Mouse (Mus musculus) fat pad, adult 2 months (tissue): ENCODE results near the gene Isyna1.

Experiments
- DNase-seq: peaks from one replicate; pipeline ENCODE4 v3.0.0-alpha.2; 2011; ENCODE audit warnings: low read depth, low spot score; ENCODE audit errors: extremely low read depth

Isyna1 gene

DNA sequence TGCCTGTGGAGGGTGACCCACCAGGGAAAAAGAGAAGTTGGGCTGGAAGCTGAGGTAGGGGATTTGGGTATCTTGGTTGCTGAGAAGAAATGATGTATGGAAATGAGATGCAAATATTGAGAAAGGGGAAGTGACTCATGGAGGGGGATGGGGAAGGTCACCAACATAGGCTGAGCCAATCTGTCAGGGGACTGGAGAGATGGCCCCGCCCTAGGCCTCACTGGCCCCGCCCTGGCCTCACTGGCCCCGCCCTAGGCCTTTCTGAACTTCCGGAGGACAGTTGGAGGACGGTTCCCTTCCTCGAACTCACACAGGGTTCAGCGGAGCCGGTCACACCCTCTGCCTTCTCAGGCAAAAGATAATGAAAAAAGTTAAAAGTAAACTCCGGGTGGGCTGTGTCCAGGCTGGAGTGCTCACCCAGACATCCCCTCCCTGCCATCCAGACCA lies 24.7 kb downstream of the Isyna1 start:
- no peak for DNase-seq

DNA sequence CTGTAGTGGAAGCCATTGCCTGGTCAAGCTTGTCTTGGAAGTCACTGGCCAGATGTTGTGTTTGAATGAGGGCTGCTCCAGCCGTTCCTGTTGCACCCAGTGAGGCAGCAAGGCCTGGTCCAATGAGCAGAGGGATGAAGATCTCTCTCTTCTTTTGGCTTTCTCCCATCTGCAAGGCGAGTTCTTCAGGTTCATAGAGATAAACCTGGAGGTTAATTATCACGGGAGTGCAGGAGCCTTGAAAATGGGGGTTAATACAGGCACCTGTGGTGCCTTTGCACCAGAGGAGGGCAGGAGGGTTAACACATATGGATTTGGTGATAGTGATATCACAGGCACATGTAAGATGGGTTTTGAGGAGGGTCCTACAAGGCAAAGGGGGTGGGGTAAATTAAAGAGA lies 28.0 kb downstream of the Isyna1 start:
- DNase-seq: no peak

DNA sequence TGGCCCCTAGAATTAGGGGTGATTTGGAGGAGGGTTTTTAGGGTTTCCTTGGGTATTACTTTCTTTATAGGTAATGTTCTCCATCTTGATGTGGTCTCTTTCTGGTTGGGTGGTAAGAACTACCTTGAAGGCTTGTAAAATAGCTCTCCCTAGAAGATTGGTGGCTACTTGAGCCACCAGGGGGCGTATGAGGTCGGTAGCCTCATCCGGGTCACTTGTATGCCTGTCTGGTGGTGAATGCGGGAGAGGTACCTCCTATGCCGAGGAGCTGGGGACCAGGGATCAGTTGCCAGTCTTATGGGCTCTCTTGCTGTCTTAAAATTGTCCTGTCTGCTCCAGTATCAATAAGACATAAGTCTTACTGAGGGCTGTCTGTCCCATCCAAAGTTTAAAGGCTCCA lies 30.9 kb downstream of the Isyna1 start:
- DNase-seq: no peak

DNA sequence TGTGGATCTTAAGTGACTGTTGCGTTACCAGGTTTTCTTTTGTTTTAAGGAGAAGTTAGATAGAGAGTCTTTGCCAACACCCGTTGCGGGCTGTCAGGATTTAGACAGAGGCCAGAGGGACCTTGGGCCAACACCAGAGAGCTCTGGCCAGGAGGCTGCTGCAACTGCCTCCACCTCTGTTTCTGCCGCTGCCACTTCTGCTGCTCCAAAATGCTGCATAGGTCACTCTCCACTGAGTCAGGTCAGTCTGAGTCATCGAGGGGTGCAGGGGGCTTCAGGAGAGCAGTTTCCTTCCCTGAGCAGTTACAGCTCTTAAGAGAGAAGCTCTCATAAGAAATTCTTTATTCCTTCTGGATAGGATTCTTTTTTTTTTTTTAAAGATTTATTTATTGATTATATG lies 32.9 kb downstream of the Isyna1 start:
- DNase-seq: no peak

DNA sequence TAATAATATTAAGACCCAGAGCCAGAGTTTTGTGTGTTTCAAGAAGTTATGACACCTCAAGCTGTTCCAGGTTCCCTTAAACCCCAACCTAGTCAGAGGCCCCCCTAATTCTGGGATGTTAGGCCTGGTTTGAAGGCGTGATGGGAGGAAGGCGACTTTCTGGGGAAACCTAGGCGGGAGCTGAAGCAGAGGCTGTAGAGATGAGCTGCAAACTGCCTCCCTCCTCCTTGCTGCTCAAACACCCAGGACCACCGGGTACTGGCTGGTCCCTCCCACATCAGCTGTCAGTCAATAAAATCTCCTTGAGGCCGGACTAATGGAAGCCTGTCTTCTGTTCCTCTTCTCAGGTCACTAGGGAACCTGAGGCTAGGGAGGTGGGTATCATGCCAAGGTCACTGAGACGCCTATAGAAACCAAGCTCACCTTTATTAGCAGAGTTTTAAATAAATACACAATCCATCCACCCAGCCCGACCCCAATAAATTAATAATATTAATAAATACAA lies 34.9 kb downstream of the Isyna1 start:
- no peak for DNase-seq

DNA sequence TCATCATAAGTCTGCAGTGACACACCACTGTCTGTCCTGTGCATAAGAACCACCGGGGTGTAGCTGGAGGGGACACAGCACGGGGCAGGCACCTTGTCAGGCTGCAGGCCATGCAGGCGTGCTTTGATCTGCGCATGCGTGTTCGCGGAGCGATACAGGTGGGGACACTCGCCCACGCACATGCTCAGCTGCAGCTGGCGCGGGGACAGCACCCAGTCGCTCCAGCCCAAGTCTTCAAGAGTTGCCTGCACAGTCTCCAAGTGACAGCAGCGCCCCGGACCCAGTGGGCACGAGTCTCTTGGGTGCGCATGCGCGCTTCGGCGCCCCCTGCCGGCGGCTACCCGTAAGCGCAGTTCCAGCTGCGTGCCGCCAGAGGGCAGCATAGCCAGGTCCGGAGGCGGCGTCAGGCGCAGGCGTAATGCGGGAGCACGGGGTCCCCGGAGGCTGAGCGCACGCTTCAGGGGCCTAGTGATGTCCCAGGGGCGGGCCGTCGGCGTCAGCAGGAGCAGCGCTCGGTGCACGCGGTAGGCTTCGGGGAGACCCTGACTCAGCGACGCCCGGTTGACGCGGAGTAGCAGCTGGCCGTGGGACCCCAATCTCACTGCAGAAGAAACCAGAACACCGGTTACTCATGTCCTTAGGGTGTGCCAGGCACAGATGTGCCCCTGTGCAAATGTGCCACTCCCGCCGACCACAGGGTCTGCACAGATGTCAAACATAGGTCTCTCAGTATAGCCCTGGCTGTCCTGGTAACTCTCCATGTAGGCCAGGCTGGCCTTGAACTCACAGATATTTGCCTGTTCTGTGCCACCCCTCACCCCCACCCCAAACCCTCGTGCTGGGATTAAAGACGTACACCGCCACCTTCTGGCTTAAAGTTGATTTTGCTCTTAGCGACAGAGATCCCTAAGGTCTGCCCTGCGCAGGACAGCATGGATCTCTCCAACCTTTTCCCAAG lies 35.7 kb downstream of the Isyna1 start:
- DNase-seq: no peak

DNA sequence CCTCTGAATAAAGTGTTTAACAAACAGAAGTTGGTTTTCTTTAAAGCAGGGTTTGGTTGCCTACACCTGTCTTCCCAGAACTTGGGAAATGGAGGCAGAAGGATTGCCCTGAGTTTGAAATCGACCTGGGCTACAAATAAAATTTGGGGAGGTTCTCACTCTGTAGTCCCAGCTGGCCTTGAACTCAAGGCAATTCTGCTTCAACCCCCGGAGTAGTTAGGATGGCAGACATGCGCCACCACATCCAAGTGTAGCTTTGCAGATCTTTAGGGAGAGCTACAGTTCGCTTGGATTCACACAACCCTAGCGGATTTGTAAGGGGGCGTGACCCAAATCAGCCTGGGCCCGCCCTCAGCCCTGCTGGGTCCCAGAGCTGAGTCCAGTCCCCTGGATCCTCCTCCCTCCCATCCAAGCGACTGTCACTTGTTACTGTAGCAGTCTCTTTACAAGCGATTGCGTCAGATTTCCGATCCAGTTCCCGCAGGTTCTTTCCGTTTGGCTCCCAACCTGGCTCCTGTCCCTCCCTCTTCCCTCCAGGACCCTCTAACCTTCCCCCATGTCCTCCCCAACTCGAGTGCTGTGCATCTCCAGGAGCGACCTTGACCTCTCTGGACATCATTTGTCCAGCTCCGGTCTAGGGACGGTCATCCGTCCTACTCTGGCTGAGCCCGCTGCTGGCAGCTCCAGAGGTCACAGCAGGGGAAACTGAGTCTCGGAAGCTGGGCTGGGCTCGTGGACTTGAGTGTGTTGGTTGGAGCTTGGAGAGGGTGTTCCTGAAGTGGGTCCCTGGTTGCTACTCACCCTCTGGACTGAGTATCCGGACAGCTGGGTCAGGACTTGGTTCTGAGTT lies 36.6 kb downstream of the Isyna1 start:
- DNase-seq: no peak

DNA sequence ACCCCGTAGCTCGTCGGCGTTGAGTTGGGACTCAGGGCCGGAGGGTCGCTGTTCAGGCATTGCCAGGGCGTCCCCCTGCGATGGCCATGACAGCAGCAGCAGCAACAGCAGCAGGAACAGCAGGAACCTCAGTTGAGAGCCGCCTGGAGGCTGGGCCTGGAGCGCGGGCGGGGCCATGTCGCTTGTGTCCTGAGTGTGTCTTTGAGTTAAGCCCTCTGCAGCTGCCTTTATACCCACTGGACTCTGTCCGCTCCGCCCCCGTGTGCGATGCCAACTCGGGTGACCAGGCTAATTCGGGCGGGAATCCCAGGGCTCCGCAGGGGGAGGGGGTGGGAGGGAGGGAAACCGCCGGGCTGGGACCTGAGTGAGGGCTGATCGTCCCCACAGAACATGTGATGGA lies 37.3 kb downstream of the Isyna1 start:
- no peak for DNase-seq

DNA sequence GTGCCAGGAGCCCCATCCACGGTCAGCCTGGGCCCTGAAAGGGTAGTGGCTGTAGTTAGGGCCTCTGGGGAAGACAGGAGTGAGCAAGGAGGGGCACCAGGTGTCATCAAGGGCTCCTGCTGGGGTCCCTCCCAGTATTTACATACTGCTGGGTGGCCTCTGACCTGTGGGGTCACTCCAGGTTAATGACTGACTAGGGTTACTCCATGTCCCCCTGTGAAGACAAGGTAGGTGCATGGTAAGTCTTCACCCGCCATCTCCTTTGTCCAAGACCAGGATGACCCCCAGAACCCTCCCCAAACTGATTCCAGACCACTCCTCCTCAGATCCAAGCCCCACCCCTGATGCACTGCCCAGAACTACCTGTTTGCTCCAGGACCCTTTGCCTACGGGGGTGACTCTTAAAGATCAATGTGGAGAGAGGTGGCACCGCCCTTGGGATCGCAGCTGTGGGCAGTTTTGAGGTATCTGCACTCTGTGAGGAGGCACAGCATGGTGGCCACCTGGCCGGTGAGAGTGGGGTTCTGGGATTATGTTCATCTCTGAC lies 38.2 kb downstream of the Isyna1 start, which contains the start of gene Gdf15:
Gene Gdf15 (minus strand): TSS at position 111 of the 547 bp plus-strand sequence.
- no peak for DNase-seq

DNA sequence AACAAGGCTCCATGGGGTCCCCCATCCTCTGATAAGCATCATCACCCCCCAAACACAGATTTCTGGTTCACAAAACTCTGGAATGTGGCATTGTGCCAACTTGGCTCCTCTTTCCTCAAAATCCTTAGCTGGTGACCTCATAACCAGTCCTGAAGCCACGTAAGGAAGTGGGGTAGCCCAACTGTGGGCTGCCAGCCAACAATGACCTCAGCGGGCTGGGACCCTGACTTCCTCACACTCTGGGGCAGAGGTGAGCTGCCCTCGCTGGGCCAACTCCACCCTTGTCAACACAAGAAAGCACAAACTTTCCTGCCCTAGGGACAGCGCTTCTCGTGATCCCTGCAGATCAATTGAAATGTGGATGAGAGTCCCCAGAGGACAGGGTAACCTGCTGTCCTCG lies 39.9 kb downstream of the Isyna1 start:
- no peak for DNase-seq

DNA sequence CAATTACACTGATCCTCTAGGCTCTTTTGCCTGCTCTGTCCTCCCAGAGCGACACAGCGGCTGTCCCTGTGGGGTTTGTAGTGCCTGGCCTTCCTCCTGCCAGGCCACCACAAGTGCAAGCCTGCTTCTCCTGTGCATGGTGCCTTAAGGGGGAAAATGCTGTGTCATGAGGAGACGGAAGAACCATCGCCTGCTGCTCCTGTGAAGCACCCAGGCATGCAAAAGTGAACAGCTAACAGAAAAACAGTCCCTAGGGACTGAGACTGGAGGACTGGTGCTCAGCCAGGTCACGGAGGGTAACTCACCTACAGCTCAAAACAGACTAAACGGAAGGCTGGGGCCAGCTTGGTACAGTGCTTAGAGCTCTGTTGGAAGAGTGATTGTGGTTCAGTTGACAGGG lies 41.4 kb downstream of the Isyna1 start:
- no peak for DNase-seq

DNA sequence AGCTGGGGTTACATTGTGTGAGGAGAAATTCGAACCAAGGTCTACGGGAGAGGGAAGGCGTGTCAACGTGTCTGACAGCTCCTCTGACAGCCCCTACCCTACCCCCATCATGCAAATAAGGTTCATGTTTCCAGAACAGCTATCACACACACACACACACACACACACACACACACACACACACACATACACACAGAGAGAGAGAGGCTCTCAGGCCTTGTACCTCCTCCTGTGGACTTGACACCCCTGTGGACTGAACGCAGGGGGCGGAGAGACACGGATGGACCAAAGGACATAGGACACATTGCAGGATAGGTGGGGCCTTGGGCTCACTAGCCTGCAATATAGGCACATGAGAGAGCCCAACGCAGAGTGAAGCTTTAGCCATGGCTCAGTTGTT lies 42.7 kb downstream of the Isyna1 start:
- no peak for DNase-seq

DNA sequence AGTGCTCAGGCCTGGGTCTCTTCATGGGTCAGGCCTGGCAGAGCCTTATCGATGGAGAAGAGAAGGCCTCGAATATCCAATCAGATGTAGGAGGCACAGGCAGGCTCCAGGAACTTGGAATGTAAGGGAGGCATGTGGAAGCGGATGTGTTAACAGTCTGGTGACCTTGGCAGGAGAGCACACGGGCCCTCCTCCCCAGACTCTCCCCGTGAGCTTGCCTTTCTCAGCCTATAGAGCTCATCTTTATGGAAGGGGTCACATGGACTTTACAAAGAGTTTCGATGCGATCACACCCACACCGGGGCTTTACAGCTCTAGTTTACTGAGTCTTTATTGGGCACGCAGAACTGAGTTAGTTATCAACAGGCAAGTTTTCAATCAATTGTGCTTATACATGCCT lies 44.6 kb downstream of the Isyna1 start:
- DNase-seq: no peak

DNA sequence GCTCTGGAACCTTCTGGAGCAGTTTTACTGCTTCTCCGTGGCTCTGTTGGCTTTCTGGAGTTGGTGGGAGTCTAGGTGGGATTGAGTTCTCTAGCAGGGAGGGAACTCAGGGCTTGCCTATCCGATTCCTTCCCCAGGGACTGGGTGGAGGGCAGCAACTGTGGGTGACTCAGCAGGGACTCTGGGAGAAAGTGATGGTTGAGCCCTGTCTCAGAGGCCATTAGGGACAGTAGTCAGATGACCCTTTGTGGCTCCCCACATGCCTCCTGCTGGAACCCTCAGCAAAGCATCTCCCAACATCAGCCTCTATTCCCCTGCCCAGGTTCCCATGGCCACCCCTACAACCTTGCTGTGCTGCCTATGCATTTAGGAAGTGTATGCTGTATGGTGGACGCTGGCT lies 48.8 kb downstream of the Isyna1 start:
- DNase-seq: no peak

DNA sequence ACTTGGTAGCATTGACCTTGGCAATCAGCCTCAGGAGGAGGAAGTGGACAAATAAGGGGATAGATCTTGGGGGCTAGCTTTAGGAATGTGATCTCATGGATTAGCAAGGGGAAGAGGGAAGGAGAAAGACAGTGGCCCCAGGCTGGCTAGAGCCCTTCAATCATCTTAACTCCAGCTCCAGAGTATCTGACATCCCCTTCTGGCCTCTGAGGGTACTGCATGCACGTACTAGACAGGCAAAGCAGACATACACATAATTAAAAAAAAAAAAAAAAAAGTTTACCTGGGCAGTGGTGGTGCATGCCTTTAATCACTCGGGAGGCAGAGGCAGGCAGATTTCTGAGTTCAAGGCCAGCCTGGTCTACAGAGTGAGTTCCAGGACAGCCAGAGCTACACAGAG lies 49.9 kb downstream of the Isyna1 start:
- no peak for DNase-seq

DNA sequence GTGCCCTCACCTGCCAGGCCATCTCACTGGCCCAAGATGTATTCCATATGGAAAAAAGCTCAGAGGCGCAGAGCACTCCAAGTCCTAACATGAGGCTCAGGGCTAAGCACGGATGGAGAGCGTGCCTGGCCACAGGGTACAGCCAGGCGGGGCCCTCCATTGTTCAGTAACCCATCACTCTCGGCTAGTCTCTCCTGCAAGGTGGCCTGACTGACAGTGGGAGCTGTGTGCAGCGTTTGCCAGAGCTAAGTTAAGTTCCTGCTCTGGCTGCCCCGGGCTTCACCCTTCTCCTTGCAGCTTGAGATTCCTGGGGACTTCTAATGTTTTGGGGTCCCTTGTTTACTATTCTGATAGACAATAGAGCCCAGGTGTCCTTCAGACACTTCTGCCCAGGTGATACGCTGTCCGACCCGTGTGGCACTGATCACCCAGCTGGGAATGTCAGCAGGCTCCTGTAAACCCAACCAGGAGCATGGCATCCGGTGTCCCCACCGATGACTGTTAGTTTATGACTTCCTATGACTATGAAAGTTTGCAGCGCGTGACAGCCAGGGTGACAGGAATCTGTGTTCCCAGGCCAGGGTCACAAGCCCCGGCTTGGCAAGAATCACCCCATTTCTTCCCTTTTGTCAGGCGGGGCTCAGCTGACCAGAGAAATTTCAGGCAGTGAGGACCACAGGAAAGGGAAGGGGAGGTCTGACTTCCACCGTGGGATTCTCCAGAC lies 51.5 kb downstream of the Isyna1 start:
- no peak for DNase-seq

DNA sequence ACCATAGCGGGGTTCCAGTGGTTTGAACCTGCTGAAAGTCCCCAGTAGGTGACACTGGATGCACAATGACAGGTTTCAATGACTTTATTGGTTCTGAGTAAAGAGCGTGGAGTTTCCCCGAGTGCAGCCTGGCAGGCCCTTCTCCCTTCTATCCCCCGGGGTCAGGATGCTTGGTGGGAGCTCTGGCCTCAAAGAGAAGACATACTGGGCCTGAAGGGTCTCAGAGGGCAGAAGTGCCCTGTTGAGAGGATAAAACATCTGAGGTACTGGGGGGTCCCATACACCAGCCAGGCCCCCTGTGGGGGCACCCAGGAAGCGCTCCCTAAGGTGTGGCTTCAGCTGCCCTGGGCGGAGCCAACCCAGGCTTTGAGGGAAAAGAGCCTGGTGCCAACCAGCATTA lies 52.2 kb downstream of the Isyna1 start:
- no peak for DNase-seq

DNA sequence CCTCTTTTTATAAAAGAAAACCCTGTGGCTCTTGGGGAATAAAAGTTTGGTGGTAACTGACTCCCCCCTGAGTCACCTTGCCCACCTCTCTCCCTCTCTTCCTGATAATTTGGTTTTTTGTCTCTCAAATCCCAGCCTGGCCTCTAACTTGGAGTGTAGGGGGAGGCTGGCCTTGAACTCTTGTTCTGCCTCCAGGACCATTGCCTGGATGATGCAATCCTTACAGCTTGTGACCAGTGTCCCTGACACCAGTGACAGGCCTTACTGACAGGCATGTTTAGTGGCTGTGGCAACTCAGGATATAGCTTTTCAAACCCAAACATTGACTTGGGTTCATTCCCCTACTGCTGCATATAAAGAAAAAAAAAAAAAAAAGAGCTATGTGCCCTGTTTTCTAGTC lies 52.6 kb downstream of the Isyna1 start:
- DNase-seq: no peak
